In the genomic region with DNA sequence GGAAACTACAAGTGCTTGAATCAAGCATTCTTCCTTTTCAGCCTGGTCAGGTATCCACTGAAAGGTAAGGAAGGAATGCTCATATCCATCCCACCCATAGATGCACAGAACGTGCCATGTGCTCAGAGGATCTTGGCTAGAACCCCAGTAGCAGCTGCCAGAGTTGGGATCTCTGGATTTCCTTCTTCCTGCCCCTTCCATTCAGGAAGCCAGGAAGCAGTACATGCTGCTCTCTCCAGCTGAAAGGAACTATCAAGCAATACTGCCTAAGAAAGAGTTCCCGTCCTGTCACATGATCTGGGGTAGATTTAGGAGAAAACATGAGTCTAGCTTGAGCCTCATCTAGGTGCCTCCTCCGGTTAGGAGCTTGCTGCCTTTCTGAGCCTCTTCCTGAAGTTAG, we compare ENCODE assay signal across 14 mouse cellular contexts.
"Had no signal": no experiment of that assay in that cellular context is flagged by ENCODE, and none has a peak within 500 bp of the region (broad histone marks: within the 10 kb centered on the region; RNA-seq: fewer than 3 reads in every experiment).

No protein-coding gene starts in this region.

- H3K9me3 ChIP-seq: kidney, embryonic 15.5 days; limb, embryonic 12.5 days; liver, embryonic 13.5 days; midbrain, embryonic 15.5 days had no signal

- ATAC-seq: hindbrain, postnatal 0 days; liver, postnatal 0 days; midbrain, embryonic 15.5 days had no signal

- H3K9ac ChIP-seq: kidney, embryonic 15.5 days; limb, embryonic 12.5 days; liver, embryonic 13.5 days; liver, postnatal 0 days; midbrain, embryonic 15.5 days; neural tube, embryonic 12.5 days had no signal

- H3K36me3 ChIP-seq: kidney, embryonic 15.5 days; limb, embryonic 12.5 days; liver, embryonic 13.5 days; midbrain, embryonic 15.5 days; neural tube, embryonic 12.5 days had no signal

- H3K27me3 ChIP-seq: kidney, embryonic 15.5 days; limb, embryonic 12.5 days; liver, embryonic 13.5 days; midbrain, embryonic 15.5 days; neural tube, embryonic 12.5 days had no signal

- DNase-seq: layer of hippocampus, adult 9-11 months; layer of hippocampus, postnatal 36 days; liver; liver, embryonic 13.5 days; liver, postnatal 0 days; right cerebral cortex, postnatal 4 days; spleen, adult 18-20 months; thymus, adult 18-20 months; thymus, postnatal 14 days had no signal

- H3K4me2 ChIP-seq: kidney, embryonic 15.5 days; limb, embryonic 12.5 days; liver, embryonic 13.5 days; midbrain, embryonic 15.5 days; neural tube, embryonic 12.5 days had no signal

- H3K4me3 ChIP-seq: kidney, embryonic 15.5 days; limb, embryonic 12.5 days; liver, embryonic 13.5 days; midbrain, embryonic 15.5 days; neural tube, embryonic 12.5 days had no signal

- H3K27ac ChIP-seq: hindbrain, postnatal 0 days; kidney, embryonic 15.5 days; limb, embryonic 12.5 days; liver, embryonic 13.5 days; midbrain, embryonic 15.5 days; neural tube, embryonic 12.5 days had no signal

- H3K4me1 ChIP-seq: kidney, embryonic 15.5 days; limb, embryonic 12.5 days; liver, embryonic 13.5 days; midbrain, embryonic 15.5 days; neural tube, embryonic 12.5 days had no signal
